Mouse (Mus musculus) stomach, postnatal 0 days (tissue): ENCODE measurements around the gene Nfatc4.

ENCODE experiments used
- CTCF ChIP-seq: IDR thresholded peaks from 2 replicates; pipeline ENCODE4 v1.5.1; 2016; ENCODE audit warnings: antibody characterized with exemption, low read depth, mild to moderate bottlenecking, moderate library complexity
- EP300 ChIP-seq: optimal IDR thresholded peaks from 2 replicates; pipeline ENCODE3; 2016; ENCODE audit warnings: antibody characterized with exemption

DNA sequence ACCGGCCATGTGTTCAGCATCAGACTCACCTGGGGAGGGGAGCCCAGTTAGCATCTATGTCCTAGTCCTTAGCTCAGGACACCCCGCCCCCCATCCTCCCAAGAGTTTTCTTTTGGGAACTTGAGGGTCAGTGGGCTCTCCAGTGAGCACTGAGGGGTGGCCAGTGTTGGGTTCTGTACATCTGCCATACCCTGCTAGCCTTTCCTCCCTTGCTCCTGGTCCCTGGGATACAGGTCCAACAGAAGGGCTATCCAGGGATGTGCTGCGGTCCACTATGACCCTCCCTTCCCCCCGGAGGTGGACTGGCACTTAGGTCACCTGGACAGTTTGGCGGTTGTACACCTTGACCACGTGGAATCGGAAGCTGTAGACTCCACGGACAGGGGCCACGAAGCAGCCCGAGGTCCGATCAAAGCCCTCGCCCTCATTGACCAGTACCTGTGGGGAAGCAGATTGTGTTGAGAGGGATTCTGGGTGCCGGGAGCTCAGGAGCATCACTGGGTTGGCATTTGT lies 60.3 kb downstream of the Nfatc4 start:
- TF ChIP-seq CTCF (no peak), EP300 (no peak)
